Mouse (Mus musculus) C2C12 (cell line): ENCODE data around the gene Ccdc78. TPM values are rescaled to one million over a fixed set of nuclear protein-coding genes. Genes with fewer than 3 reads are reported as not detected.
"Not testable (repeated sequence)": the region's sequence is repeated elsewhere in the genome, so short reads cannot be mapped to it uniquely, and the experiment has no call there.

Experiments used
- H3K27me3 ChIP-seq: one replicate; pipeline ENCODE4 v1.6.1; 2011; ENCODE audit not compliant: control insufficient read depth, insufficient read depth, insufficient read length
- H3K36me3 ChIP-seq: one replicate; pipeline ENCODE4 v1.6.1; 2011; ENCODE audit not compliant: control insufficient read depth, insufficient read depth
- H3K4me3 ChIP-seq: one replicate; pipeline ENCODE4 v1.5.1; 2011; ENCODE audit warnings: mild to moderate bottlenecking, control low read depth; ENCODE audit not compliant: poor library complexity, insufficient read depth, severe bottlenecking
- H3K79me2 ChIP-seq: one replicate; pipeline ENCODE4 v1.6.1; 2011; ENCODE audit not compliant: control insufficient read depth, insufficient read depth
- H3K79me3 ChIP-seq: one replicate; pipeline ENCODE4 v1.6.1; 2011; ENCODE audit warnings: low read depth, control low read depth
- H3ac ChIP-seq: one replicate; pipeline ENCODE3; 2011; ENCODE audit warnings: low read depth; ENCODE audit not compliant: control insufficient read depth, insufficient read length
- CEBPB ChIP-seq: IDR thresholded peaks from one replicate; pipeline ENCODE4 v1.6.1; 2011; ENCODE audit warnings: low read depth, mild to moderate bottlenecking, control low read depth, moderate library complexity
- CTCF ChIP-seq: IDR thresholded peaks from one replicate; pipeline ENCODE4 v1.5.1; 2011; ENCODE audit not compliant: control insufficient read depth, insufficient read depth, insufficient read length
- FOSL1 ChIP-seq: IDR thresholded peaks from one replicate; pipeline ENCODE4 v1.8.0; 2011; ENCODE audit warnings: mild to moderate bottlenecking, low read length; ENCODE audit not compliant: poor library complexity, insufficient read depth, severe bottlenecking
- MAX ChIP-seq: IDR thresholded peaks from one replicate; pipeline ENCODE4 v1.6.1; 2011; ENCODE audit warnings: mild to moderate bottlenecking, control low read depth
- MYOD1 ChIP-seq: IDR thresholded peaks from one replicate; pipeline ENCODE4 v1.6.1; 2011; ENCODE audit warnings: low read depth; ENCODE audit not compliant: control insufficient read depth, insufficient read length
- MYOG ChIP-seq: IDR thresholded peaks from one replicate; pipeline ENCODE4 v1.6.1; 2011; ENCODE audit not compliant: control insufficient read depth, insufficient read length; ENCODE audit errors: extremely low read depth
- USF1 ChIP-seq: IDR thresholded peaks from one replicate; pipeline ENCODE4 v1.6.1; 2011; ENCODE audit warnings: low read depth, mild to moderate bottlenecking, control low read depth, moderate library complexity
- long read RNA-seq, 2 experiments: library from polyadenylated mRNA; unstranded; transcript quantifications; one replicate each; pipeline ENCODE4 v2.0.0; 2019 to 2020
- polyA plus RNA-seq: library from polyadenylated mRNA; unstranded; fragments of >200 nt; fragmentation: generic; extraction: Trizol; gene quantifications from one replicate; pipeline ENCODE4 v1.2.1, GENCODE M21; 2012; ENCODE audit warnings: missing spikeins

The Ccdc78 gene
- polyA plus RNA-seq, result 0.12 TPM
- long read RNA-seq, experiment 1, result 0 reads
- long read RNA-seq, experiment 2, result 0 reads

- no peaks in the 10 kb centered on the region for H3K27me3 ChIP-seq
- H3K4me3 ChIP-seq, result peak within 1 kb of the TSS; percentile 53
- H3ac ChIP-seq, result peak within 1 kb of the TSS; percentile 83
- H3K36me3 ChIP-seq, result peaks cover 21% of the 10 kb centered on the region
- peaks cover 2% of the 10 kb centered on the region for H3K79me3 ChIP-seq
- peaks cover 24% of the 10 kb centered on the region for H3K79me2 ChIP-seq
- TF ChIP-seq MYOD1 (no peak), CEBPB (no peak), FOSL1 (no peak), USF1 (no peak), MAX (no peak), CTCF (no peak), MYOG (no peak)
Measured at GRCm38 (mm10) chr17:25786280-25786679, at the start of gene Ccdc78. TSS of gene Ccdc78 (plus strand) at chr17:25786580.

- H3K79me2 ChIP-seq, result no peaks in the 10 kb centered on the region
- TF ChIP-seq USF1, result no peak
- TF ChIP-seq MYOG, result no peak
- TF ChIP-seq MYOD1, result no peak
- TF ChIP-seq MAX, result no peak
- TF ChIP-seq FOSL1, result no peak
- no peak overlapping the region for H3K4me3 ChIP-seq
- H3K36me3 ChIP-seq, result no peaks in the 10 kb centered on the region
- H3ac ChIP-seq, result no peak overlapping the region
- peaks cover 20% of the 10 kb centered on the region for H3K27me3 ChIP-seq
- H3K79me3 ChIP-seq, result no peaks in the 10 kb centered on the region
Measured at GRCm38 (mm10) chr17:25738861-25739260, 47.5 kb upstream of the Ccdc78 start.

- H3K27me3 ChIP-seq, result peaks cover 20% of the 10 kb centered on the region
- not testable (repeated sequence) for H3K4me3 ChIP-seq
Measured at GRCm38 (mm10) chr17:25741471-25741870, 44.9 kb upstream of the Ccdc78 start.

GRCm38 (mm10) chr17:25743831-25744230 is 42.5 kb upstream of the Ccdc78 start:
- Histone ChIP-seq H3K36me3 (no peaks in the 10 kb centered on the region), H3K4me3 (no peak overlapping the region), H3ac (no peak overlapping the region), H3K27me3 (peaks cover 7% of the 10 kb centered on the region), H3K79me2 (no peaks in the 10 kb centered on the region), H3K79me3 (no peaks in the 10 kb centered on the region)
- TF ChIP-seq MAX (no peak), CEBPB (no peak), MYOD1 (no peak), CTCF (no peak), USF1 (no peak), MYOG (no peak), FOSL1 (no peak)

More at GRCm38 (mm10) chr17:25741471-25741870, 44.9 kb upstream of the Ccdc78 start:
- not testable (repeated sequence) for H3K79me3 ChIP-seq, H3ac ChIP-seq, H3K79me2 ChIP-seq, H3K36me3 ChIP-seq

GRCm38 (mm10) chr17:25744311-25744710 is 42.1 kb upstream of the Ccdc78 start:
- no peaks in the 10 kb centered on the region for H3K79me2 ChIP-seq
- TF ChIP-seq MYOD1 (no peak), USF1 (no peak), FOSL1 (no peak), CTCF (no peak), MYOG (no peak), CEBPB (no peak), MAX (no peak)
- H3K27me3 ChIP-seq, result peaks cover 2% of the 10 kb centered on the region

GRCm38 (mm10) chr17:25748238-25748637 is 38.1 kb upstream of the Ccdc78 start:
- H3K36me3 ChIP-seq, result no peaks in the 10 kb centered on the region
- H3K4me3 ChIP-seq, result no peak overlapping the region
- no peak overlapping the region for H3ac ChIP-seq
- peaks cover 12% of the 10 kb centered on the region for H3K79me2 ChIP-seq
- H3K27me3 ChIP-seq, result no peaks in the 10 kb centered on the region
- no peak for TF ChIP-seq MAX
- TF ChIP-seq USF1, result no peak
- no peak for TF ChIP-seq MYOD1
- TF ChIP-seq MYOG, result no peak
- TF ChIP-seq FOSL1, result no peak
- no peak for TF ChIP-seq CTCF
- no peak for TF ChIP-seq CEBPB
- peaks cover 2% of the 10 kb centered on the region for H3K79me3 ChIP-seq

More at GRCm38 (mm10) chr17:25744311-25744710, 42.1 kb upstream of the Ccdc78 start:
- H3K79me3 ChIP-seq, result no peaks in the 10 kb centered on the region
- H3K4me3 ChIP-seq, result no peak overlapping the region
- H3K36me3 ChIP-seq, result no peaks in the 10 kb centered on the region
- H3ac ChIP-seq, result no peak overlapping the region
